Mouse (Mus musculus) effector memory CD4-positive, alpha-beta T cell, adult 5 months (primary cell): Measurements from ENCODE around the gene Gtpbp3. TPM values are rescaled to one million over a fixed set of nuclear protein-coding genes. Genes with fewer than 3 reads are reported as not detected.

Experiments
- polyA plus RNA-seq: library from polyadenylated mRNA; unstranded; fragments of 100-300 nt; shearing (Covaris generic); gene quantifications from one replicate; pipeline ENCODE4 v1.2.1, GENCODE M21; 2017

Gtpbp3 gene
- 4.0 TPM for polyA plus RNA-seq

DNA sequence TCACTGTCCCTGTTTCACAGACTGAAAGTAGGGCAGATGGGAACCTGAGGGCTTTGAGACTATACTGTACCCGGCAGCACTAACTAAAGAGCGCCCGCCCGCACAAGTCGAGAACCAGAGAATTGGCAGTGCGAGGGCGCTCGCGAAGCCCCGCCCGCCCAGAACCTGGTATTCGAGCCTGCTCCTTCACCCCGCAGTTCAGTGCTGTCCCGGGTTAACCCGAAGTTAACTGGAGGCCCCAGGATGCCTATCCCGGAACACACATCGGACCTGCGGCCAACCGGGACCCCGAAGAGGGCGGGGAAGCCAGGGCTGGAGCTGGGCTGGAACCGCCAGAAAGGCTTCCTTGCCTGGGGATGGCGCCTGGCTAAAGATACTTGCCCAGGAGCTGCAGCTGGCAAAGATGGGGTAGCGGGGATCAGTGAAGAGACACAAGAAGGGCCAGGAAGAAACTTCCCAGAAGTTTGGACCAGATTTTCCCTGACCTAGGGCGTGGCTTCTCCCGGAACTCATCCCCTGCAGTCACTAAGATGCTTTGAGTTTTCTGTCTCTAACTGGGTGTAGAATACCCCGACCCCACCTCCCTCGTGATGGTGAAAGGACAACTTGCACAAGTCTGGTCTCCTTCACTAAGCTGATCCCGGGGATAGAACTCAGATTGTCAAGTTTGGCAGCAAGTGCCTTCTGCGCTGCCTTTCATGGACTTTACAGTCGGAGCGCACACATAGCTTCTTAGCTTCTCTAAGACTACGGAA lies at the start of gene Gtpbp3:
Gtpbp3 (plus strand) TSS at position 413 of the 755 bp plus-strand sequence.

DNA sequence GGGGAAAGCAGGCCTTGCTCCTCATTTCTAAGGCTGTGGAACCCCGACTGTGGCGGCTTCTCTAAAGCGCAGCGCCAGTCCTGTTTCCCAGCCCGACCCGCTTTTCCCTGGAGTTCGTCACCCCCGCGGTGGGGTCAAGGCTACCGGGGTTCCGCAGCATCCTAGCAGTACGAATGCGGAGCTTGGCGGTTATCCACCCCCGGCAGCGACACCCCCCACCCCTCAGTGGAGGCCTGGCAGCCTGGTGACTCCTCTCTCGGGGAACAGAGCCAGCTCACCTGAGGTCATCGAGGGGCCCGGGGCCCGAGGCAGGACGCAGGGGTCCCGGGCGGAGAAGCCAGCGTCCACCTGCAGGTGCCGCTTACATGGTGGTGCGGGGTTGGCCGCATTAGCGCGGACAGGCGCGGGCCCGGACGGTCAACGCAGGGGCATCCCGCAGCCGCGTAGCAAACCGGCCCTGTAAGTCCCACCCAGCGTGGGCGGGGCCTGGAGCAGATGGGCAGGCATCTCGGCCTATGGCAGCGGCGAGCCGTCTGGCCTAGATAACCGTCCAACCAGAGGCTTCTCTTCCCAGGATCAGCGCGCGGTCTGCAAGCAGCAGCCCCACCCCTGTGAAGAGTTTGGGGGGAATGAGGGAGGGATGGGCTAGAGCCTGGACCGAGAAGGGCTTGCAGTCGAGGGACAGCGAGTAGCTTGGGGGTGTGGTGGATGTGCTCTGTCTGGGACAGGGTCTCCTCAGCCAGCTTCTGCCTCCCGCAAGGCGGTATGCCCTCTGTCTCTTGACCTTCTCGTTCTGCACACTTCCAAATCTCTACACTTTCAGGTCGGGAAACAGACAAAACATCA lies 24.5 kb upstream of the Gtpbp3 start, which contains the start of gene Abhd8:
Abhd8 (minus strand) TSS at position 468 of the 846 bp plus-strand sequence.

GRCm38 (mm10) chr8:71464513-71465500 lies 23.1 kb upstream of the Gtpbp3 start, which contains the start of gene Mrpl34:
Gene Mrpl34 (plus strand): TSS chr8:71464959.

DNA sequence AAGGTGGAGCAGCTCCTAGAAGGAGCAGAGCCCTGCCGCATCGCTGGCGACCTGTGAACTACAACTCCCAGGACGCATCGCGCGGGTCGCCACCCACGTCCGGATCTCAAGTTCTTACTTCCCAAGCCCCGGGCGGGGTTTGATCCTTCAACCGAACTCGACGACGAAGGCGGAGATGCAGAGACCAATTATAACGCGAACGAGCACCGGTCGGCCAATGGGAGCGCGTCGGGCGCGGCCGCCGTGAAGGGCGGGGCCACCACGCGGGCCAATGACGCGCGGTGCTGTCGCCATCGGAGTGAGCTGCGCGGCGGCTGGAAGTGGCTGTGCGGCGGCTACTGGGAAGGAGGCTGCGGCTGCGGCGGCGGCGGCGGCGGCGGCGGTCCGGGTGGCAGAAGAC lies 19.0 kb upstream of the Gtpbp3 start, which contains the start of gene Dda1:
Dda1 (plus strand) TSS at position 284 of the 400 bp plus-strand sequence.

DNA sequence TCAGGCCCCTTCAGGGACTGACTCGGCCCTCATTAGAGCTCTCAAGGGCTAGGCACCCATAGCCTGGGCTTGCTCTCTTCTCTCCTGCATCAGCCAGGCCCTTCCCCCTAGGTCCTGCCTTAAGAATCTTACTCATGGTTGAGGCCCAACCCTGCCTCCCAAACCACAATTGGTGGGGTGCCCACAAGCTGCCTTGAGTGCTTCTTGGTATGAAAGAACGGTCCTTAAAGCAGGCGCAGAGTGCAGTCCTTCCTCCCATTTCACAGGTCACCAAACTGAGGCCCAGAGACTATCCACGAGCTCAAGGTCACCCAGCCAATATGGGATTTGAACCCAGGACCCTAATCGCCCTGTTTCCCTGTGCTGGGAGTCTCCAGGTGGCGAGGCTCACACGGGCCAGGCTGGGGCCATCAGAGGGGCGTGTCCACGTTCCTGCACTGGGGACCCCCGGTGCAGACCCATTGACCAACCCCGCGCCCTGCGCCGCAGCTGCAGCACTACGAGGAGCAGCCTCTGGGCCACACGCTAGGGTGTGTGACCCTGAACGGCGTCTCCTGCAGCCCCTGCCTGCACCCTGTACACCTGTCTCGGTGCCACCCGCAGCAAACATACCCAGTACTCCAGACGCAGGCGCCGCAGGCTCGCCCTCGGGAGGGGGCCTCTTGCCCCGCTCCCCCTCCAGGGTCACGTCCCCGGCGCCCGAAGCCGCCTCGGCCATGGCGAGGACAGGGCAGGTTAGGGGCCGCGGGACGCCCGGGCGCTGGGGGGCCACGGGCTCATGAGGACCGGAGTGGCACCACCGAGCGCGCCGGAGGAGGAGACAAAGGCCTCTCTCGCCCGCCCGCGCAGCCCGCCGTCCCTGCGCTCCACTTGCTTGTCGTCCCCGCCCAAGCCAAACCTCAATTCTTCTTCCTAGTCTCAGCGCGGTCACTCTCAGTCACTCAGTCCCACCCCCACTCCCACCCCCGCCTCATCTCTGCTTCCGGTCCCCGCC lies 2.5 kb upstream of the Gtpbp3 start, which contains the start of gene Ano8:
Ano8 (minus strand) TSS at position 822 of the 994 bp plus-strand sequence.

GRCm38 (mm10) chr8:71511644-71512043 lies 23.7 kb downstream of the Gtpbp3 start, which contains the start of gene Plvap:
Gene Plvap (minus strand): TSS chr8:71511752.

GRCm38 (mm10) chr8:71525226-71526050 lies 37.5 kb downstream of the Gtpbp3 start, which contains the start of gene Ccdc194:
Gene Ccdc194 (minus strand): TSS chr8:71525711.

DNA sequence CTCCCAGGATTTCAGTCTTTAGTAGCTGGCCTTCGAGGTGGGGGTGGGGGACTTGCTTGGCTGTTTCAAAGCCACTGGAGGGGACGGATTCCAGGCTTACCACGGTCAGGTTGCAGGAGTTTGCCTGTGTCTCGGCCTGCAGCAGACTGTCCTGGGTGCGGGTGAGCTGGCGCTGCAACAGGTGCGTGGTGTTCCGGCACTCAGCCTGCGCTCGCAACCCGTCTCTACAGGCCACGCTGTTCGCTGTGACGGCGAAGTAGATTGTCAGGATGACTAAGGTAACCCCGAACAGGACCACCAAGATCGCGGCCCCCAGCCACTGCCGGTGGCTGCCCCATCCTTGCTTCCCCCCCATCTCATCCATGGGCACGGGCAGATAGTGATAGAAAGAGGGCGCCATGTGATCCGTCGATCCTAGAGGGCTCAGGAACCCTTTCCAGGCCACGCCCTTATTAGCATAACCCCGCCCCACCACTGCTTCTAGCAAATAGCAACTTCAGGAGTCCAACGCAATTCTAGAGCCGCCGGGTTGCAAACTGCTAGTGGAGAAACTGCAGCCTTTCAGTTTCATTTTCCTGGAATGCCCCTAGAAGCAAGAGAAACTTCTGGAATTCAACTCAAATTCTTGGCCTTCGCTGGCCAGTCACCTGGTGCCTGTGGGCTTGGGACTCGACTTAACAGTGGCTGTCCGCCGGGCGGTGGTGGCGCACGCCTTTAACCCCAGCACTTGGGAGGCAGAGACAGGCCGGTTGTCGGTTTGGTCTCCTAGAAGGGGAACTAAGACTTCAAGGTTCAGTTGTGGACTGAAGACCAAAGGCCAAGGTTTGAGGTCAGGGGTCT lies 49.3 kb downstream of the Gtpbp3 start, which contains the start of gene Bst2:
Bst2 (minus strand) TSS at position 429 of the 840 bp plus-strand sequence.

GRCm38 (mm10) chr8:71542632-71543343 lies 54.9 kb downstream of the Gtpbp3 start, which contains the start of gene Mvb12a:
Gene Mvb12a (plus strand): TSS chr8:71542922.

Other genes starting within 250 kb of the Gtpbp3 start
- gene Myo9b, start 215.4 kb upstream of the Gtpbp3 start, polyA plus RNA-seq = 70.3 TPM
- gene Haus8, start 215.2 kb upstream of the Gtpbp3 start, polyA plus RNA-seq = 16.4 TPM
- 205 TPM for gene Use1, start 121.3 kb upstream of the Gtpbp3 start, polyA plus RNA-seq
- gene Ocel1, start 116.8 kb upstream of the Gtpbp3 start, polyA plus RNA-seq = 20.8 TPM
- gene Nr2f6, start 106.1 kb upstream of the Gtpbp3 start, polyA plus RNA-seq = 7.0 TPM
- gene Ushbp1, start 92.3 kb upstream of the Gtpbp3 start, polyA plus RNA-seq = 0.09 TPM
- 70.4 TPM for gene Babam1, start 91.2 kb upstream of the Gtpbp3 start, polyA plus RNA-seq
- gene Ankle1, start 82.1 kb upstream of the Gtpbp3 start, polyA plus RNA-seq = 0.52 TPM
- gene Abhd8, start 24.4 kb upstream of the Gtpbp3 start, polyA plus RNA-seq = 103 TPM
- gene Mrpl34, start 23.1 kb upstream of the Gtpbp3 start, polyA plus RNA-seq = 23.3 TPM
- gene Dda1, start 18.9 kb upstream of the Gtpbp3 start, polyA plus RNA-seq = 138 TPM
- gene Ano8, start 2.1 kb upstream of the Gtpbp3 start, polyA plus RNA-seq = 15.7 TPM
- not detected for gene Plvap, start 23.6 kb downstream of the Gtpbp3 start, polyA plus RNA-seq
- gene Ccdc194, start 37.6 kb downstream of the Gtpbp3 start, polyA plus RNA-seq = not detected
- 73.2 TPM for gene Bst2, start 49.4 kb downstream of the Gtpbp3 start, polyA plus RNA-seq
- gene Mvb12a, start 54.8 kb downstream of the Gtpbp3 start, polyA plus RNA-seq = 58.6 TPM
- 5.7 TPM for gene Tmem221, start 70.8 kb downstream of the Gtpbp3 start, polyA plus RNA-seq
- 0.50 TPM for gene Nxnl1, start 78.5 kb downstream of the Gtpbp3 start, polyA plus RNA-seq
- gene Slc27a1, start 80.8 kb downstream of the Gtpbp3 start, polyA plus RNA-seq = 18.4 TPM
- gene Pgls, start 104.1 kb downstream of the Gtpbp3 start, polyA plus RNA-seq = 79.8 TPM
- gene Fam129c, start 109.5 kb downstream of the Gtpbp3 start, polyA plus RNA-seq = 4.3 TPM
- 30.8 TPM for gene Colgalt1, start 122.9 kb downstream of the Gtpbp3 start, polyA plus RNA-seq
- 0.15 TPM for gene Unc13a, start 183.7 kb downstream of the Gtpbp3 start, polyA plus RNA-seq
- 80.1 TPM for gene Jak3, start 188.2 kb downstream of the Gtpbp3 start, polyA plus RNA-seq
- gene Insl3, start 201.1 kb downstream of the Gtpbp3 start, polyA plus RNA-seq = 22.9 TPM
- gene B3gnt3, start 213.7 kb downstream of the Gtpbp3 start, polyA plus RNA-seq = 3.0 TPM
- 154 TPM for gene Fcho1, start 237.6 kb downstream of the Gtpbp3 start, polyA plus RNA-seq